Mouse (Mus musculus) spleen, embryonic (tissue): ENCODE data around the gene Ylpm1.

Source experiments
- CTCF ChIA-PET: fragments of 350-600 bp; sonication (Branson Sonifier 250); formaldehyde crosslinking; loops from one replicate; lab custom pipeline; 2022; lab: Charles Lee

The Ylpm1 gene

GRCm38 (mm10) chr12:85007021-85007420, 10.9 kb downstream of the Ylpm1 start:
- CTCF ChIA-PET: interaction anchor here (0.6 kb wide), 1 partner anchor 491 kb away, joined by 3 read pairs; no protein-coding TSS in a partner anchor

GRCm38 (mm10) chr12:85009776-85010175, 13.7 kb downstream of the Ylpm1 start:
- CTCF ChIA-PET: no interaction called here

GRCm38 (mm10) chr12:85010541-85010940, 14.4 kb downstream of the Ylpm1 start:
- CTCF ChIA-PET: interaction anchor here (0.6 to 0.7 kb wide), 2 partner anchors 12 to 129 kb away, joined by 3 to 8 read pairs; no protein-coding TSS in a partner anchor

- CTCF ChIA-PET: no interaction called here
Observed at GRCm38 (mm10) chr12:85012185-85012584, 16.1 kb downstream of the Ylpm1 start.

GRCm38 (mm10) chr12:85022071-85022470, 25.9 kb downstream of the Ylpm1 start:
- CTCF ChIA-PET: no interaction called here

GRCm38 (mm10) chr12:85032710-85033109, 36.6 kb downstream of the Ylpm1 start:
- CTCF ChIA-PET: no interaction called here

GRCm38 (mm10) chr12:85051218-85051617, 55.1 kb downstream of the Ylpm1 start:
- CTCF ChIA-PET: no interaction called here

- CTCF ChIA-PET: interaction anchor here (0.6 to 0.7 kb wide), 2 partner anchors 77 to 102 kb away, joined by 3 to 6 read pairs; no protein-coding TSS in a partner anchor
Observed at GRCm38 (mm10) chr12:85071043-85071442, 74.9 kb downstream of the Ylpm1 start.

- CTCF ChIA-PET: no interaction called here
Observed at GRCm38 (mm10) chr12:85077100-85077499, 81.0 kb downstream of the Ylpm1 start.

GRCm38 (mm10) chr12:85084257-85084656, 88.1 kb downstream of the Ylpm1 start:
- CTCF ChIA-PET: interaction anchor here (0.5 kb wide), 1 partner anchor 59 kb away, joined by 4 read pairs; no protein-coding TSS in a partner anchor

GRCm38 (mm10) chr12:85084941-85085340, 88.8 kb downstream of the Ylpm1 start:
- CTCF ChIA-PET: no interaction called here

GRCm38 (mm10) chr12:85087845-85088244, 91.7 kb downstream of the Ylpm1 start:
- CTCF ChIA-PET: no interaction called here

GRCm38 (mm10) chr12:85091190-85091589, 95.1 kb downstream of the Ylpm1 start:
- CTCF ChIA-PET: no interaction called here

GRCm38 (mm10) chr12:85092214-85092613, 96.1 kb downstream of the Ylpm1 start:
- CTCF ChIA-PET: interaction anchor here (0.5 to 0.6 kb wide), 2 partner anchors 320 to 1853 kb away, joined by 3 to 4 read pairs; no protein-coding TSS in a partner anchor

- CTCF ChIA-PET: no interaction called here
Observed at GRCm38 (mm10) chr12:85094010-85094409, 97.9 kb downstream of the Ylpm1 start.

GRCm38 (mm10) chr12:85094706-85095105, 98.6 kb downstream of the Ylpm1 start:
- CTCF ChIA-PET: no interaction called here

- CTCF ChIA-PET: no interaction called here
Observed at GRCm38 (mm10) chr12:85095146-85095545, 99.0 kb downstream of the Ylpm1 start.

GRCm38 (mm10) chr12:85095859-85096258, 99.7 kb downstream of the Ylpm1 start:
- CTCF ChIA-PET: no interaction called here

- CTCF ChIA-PET: no interaction called here
Observed at GRCm38 (mm10) chr12:85101001-85101400, 104.9 kb downstream of the Ylpm1 start.

- CTCF ChIA-PET: no interaction called here
Observed at GRCm38 (mm10) chr12:85101521-85102106, 105.5 kb downstream of the Ylpm1 start.

- CTCF ChIA-PET: no interaction called here
Observed at GRCm38 (mm10) chr12:85103096-85103495, 107.0 kb downstream of the Ylpm1 start.

GRCm38 (mm10) chr12:85104789-85105188, 108.7 kb downstream of the Ylpm1 start:
- CTCF ChIA-PET: no interaction called here

- CTCF ChIA-PET: interaction anchor here (0.5 kb wide), 1 partner anchor 9 kb away, joined by 3 read pairs; no protein-coding TSS in a partner anchor
Observed at GRCm38 (mm10) chr12:85106292-85106691, 110.2 kb downstream of the Ylpm1 start.
